Mouse (Mus musculus): ENCODE measurements at regions not wholly inside any gene's neighbourhood (a gene's known extent, or its start where the extent isn't known, plus 50 kb on each side); places are given as distances from the start of the nearest gene placed in this dataset.
A peak's percentile ranks its signal among the peaks of the same experiment; 100 is the strongest.

DNA sequence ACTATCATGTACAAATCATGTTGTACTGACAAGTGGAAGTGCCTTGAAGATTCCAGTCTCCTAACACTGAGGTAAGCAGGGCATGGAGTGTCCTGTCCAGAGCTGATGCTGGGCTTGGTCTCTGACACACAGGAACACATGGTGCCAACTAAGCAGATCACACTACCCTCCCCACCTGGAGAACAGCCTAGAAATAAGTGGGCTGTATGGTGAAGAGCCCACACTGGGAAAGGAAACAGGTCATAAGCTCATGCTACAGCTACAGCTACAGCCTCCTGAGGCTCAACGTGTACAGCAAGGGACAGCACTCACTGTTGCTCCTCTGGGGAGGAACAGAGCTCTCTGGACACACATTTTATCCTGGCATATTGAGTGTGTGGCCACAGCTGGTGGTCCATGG, 89.8 kb upstream of the Atp1a1 start:
- peak; percentile 15 for DNase-seq (ENCODE audit: low spot score)

DNA sequence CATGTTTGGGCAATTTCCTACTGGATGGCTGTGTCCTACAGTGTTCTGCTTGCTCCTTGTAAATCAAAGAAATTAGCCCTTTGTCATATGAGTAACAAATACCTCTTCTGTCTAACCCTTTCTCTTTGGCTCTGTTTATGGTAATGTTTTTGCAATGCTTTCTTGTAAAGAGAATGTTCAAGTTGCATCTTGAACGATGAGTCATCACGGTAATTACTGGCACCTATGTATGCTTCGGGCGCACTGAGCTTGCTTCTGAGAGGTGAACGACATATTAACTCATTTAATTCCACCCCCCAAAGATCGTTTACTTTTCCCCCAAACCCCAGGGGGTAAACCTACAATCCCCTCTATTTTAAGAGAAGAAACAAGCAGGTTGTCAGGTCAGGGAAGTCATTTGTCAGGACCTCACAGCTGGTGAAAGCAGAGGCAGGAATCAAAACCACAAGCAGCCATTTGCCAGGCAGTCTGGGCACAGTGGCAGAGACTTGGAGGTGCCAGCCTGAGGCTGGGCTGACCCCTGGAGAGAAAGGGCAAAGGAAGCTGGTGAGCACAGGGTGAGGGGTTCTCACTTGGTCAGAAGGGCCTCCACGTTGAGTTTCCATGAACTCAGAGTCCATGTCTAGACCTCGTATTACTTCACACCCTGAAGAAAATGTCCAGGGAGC, 87.6 kb upstream of the Atp1a1 start:
- no peak for DNase-seq (ENCODE audit: low spot score)

DNA sequence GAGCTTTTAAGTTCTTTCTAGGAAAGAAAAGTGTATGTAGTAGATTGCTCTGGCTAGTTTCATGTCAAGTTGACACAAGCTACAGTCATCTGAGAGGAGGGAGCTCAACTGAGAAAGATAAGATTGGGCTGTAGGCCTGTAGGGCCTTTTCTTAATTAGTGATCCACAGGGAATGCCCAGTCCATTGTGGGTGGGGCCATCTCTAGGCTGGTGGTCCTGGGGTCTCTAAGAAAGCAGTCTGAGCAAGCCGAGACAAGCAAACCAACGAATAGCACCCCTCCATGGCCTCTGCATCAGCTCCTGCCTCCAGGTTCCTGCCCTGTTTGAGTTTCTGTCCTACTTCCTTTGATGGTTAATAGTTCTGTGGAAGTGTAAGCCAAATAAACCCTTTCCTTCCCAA, 86.3 kb upstream of the Atp1a1 start:
- DNase-seq (ENCODE audit: low spot score): no peak

DNA sequence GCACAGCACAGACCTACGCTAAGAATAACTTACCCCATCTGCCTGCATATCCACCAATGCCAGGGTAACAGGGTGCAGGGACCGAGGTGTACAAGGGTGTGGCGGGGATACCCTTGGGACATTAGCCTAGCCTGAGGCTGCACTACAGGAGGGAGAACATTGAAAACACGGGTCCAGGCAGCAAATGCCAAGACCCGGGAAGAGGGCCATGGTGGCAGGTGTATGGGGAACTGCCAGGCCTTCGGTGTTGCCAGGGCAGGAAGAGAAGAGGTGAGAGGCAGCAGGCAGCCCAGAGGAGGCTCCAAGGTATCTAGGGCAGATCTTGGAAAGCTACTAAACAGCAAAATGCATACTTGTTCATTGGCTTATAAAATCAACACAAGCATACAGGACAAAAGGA, 85.7 kb upstream of the Atp1a1 start:
- DNase-seq (ENCODE audit: low spot score): no peak

DNA sequence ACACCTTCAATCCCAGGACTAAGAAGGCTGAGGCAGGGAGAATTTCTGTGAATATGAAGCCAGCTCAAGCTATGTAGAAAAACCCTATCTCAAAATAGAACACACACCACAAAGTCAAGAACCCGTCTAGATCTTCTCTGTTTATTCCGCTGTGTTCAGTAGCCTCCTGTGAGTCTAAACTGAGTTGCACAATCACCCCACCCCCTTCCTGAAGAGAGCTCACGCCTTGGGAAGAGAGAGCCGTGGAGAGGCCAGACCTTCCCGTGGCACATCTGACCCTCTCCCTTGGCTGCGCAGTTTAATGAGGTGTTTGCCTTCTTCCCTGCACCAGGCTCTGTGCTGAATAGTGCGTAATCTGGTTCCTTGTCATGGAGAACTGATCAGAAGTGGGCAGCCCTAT, 80.7 kb upstream of the Atp1a1 start:
- DNase-seq (ENCODE audit: low spot score): no peak

DNA sequence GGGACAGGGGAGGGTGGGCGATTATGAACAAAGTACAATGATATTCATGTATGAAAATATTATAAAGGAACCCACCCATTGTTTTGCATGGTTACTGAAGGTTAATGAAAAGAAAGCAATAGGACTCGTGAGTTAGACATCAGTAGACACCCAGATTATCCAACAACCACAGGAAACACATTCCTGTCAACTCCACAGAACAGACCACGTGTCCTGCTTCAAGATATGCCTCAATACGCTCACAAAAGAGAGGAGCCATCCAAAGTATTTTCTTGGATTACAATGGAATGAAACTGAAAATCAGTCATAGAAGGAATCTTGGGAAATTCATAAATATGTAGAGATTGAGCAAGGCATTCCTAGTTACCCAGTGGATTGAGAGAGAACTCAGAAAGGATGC, 68.5 kb upstream of the Atp1a1 start:
- DNase-seq (ENCODE audit: low spot score): no peak

DNA sequence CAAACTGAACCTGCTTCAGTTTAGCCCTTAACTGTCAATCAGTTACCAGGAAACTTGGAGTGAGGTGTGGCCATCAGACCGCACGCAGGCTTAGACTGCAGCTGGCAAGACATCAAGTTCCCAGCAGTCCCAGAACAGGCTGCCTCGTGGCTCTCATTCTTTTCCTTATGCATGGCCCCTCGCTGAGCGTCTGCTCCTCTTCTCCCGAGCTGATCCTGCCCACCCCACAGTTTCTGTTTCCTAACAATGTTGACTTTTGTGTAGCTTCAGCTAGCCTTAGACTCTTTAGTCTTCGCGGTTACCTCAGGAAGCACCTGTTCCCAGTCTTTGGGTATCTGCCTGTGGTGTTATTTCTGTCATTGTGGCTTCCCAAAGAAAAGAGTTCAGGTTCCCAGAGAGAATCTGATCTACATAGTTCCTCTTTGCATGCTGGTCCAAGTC, 66.1 kb upstream of the Atp1a1 start:
- peak; percentile 75 for DNase-seq (ENCODE audit: low spot score)

DNA sequence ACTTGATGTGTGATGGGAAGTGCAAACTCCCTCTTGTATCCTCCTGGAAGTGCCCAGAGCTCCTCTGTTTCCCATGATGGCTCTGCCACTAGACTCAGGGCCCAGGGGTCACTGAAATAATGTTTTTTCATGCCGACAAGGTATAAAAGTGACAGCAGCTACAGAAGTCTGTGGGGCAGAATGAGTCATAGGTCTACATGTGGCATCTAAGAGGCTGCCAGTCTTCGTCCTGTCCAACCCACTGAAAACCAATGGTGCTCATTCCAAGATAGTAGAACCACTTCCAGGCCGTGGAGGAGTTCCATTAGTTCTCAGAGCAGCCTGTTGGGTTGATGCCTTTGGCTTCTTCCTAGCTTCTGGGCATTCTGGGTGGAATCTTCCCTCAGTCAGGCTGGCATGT, 65.3 kb upstream of the Atp1a1 start:
- DNase-seq (ENCODE audit: low spot score): no peak

DNA sequence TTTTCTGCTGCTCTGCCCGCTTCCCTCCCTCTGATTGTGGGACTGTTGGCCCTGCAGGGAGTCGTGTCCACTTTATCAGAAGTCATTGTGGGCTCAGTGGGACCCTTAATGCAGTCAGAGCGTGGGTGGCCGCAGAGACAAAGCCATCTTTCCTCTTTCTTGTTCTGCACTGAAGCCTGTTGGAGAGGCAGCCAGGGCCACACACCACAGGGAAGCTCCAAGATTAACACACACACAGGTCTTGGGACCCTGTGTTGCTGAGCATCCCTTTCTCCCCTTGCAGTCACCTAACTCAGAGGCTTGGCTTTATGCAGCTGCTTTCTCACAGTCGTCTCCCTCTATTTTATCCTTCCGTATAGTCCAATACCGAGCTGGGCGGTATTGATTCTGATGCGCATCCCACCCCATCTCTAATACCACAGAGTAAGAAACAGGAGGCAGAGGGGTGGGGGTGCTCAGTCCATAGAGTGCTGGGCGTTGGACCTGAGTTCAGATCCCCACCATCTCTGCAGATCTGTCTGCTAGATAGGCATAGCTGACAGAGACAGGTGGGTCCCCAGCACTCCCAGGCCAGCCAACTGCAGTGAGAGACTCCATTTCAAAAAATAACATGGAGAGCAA, 63.4 kb upstream of the Atp1a1 start:
- no peak for DNase-seq (ENCODE audit: low spot score)

DNA sequence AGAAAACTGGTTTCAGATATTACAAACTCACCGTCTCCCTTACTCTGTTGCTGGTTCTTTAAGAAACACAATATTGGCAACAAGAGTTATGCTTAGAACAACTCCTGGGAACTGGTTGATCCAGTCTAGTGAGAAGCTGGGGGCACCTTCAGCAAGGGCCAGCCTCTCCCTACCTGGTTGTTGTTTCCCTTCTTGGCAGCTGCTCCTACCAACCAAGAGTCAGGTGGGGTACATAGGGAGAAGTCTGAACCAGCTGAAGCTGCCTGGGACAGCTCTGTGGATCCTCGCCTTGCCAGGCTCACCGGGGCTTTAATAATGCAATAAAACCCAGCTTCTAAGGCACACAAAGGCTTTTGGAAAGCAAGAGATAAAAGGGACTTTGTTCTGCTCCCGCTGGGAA, 62.7 kb upstream of the Atp1a1 start:
- DNase-seq (ENCODE audit: low spot score): no peak

DNA sequence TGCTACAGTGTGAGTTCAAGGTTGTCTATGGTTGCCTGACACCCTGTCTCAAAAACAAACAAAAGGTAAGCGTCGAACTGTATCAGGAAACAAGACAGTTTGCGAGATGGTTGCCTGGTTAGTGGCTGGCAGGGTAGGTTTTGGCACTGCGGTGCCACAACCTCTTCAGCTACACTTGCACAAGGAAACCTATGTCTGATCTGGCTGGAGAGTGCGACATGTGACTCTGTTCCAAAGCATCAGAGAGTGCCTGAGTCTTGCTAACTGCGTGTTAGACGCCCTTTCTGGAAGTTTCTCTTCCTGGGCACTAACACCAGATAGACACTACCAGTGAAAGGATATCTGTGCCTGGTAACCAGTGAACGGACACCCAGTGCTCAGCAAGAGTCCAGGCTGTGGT, 62.1 kb upstream of the Atp1a1 start:
- DNase-seq (ENCODE audit: low spot score): no peak

DNA sequence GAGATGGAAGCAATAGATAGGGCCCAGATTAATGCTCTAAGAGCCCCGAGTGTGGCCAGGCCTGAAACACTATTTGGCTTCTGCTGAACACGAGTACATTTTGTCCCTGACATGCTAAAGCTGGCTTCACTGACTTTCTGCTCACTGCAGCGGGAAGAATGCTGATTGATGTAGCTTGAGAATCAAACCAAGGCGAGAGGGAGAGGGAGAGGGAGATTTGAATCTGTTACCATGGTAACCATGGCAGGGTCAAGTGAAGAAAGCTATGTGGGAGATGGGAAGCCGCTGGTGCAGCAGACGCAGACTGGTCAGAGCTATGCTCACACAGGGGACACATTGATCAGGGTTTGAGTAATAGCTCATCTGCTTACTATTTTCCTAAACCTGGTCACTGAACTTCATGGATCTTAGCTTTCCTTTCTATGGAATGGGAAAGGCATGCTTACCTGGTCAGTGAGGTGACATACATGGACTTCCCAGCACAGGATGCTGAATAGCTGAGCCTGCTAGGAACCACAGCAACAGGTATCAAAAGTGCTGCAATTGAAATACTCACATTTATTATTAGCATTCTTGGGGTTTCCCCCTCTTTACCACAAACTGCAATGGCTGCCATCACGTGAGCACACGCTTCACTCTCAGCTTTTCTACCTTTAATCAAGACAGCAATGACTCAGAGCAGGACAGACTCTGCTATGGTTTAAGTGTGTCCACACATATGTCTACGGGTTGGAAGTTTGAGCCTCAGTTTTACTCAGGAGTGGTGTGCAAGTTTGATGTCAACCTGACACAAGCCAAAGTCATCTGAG, 56.9 kb upstream of the Atp1a1 start:
- no peak for DNase-seq (ENCODE audit: low spot score)

DNA sequence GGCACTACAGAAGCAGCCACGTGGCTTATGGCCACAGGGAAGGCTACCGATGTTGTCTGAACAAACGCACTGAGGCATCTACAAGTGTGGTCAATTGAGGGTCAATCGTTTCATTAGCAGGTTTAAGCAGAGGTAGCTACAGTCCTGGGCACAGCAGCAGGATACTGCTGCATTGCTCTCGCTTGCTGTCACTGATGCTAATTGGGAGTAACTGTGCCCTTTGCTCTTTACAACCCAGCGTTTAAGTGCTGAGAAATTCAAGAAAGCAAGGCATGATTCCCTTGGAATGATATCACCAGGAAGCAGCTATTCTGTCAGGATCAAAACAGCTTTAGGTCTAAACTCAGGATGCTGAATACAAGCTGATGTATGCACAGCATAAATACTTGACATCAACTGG, 56.2 kb upstream of the Atp1a1 start:
- no peak for DNase-seq (ENCODE audit: low spot score)

DNA sequence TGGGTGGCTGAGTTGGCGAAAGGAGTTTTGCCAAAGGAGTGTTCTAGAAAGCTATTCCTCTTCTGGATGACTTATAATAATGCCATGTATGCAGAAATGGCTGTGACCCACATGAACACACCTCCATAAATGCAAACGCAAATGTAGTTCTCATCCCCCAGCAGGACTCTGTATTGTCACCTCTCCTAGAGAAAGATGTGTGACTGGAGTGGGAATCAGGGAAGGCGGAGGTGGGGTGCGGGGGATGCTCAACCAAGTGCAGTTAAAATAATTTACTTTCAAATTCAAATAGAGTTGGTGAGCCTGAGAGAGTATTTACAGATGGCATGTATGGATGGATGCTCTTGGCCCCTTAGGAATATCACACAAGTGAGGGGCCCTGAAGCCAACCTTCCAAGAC, 55.7 kb upstream of the Atp1a1 start:
- no peak for DNase-seq (ENCODE audit: low spot score)

DNA sequence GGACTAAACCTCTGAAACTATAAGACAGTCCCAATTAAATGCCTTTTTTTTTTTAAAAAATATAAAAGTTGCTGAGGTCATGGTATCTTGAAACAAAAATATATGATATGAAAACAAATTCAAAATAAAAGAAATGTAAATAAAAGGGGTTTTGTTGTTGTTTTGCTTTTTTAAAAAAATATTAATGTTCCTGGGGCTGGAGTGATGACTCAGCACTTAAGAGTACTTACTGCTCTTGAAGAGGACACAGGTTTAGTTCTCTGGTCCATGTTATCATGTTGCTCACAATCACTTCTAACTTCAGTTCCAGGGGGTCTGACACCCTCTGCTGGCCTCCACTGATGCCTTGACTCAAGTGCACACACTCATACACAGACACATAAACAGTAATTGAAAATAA, 53.5 kb upstream of the Atp1a1 start:
- DNase-seq (ENCODE audit: low spot score): no peak

DNA sequence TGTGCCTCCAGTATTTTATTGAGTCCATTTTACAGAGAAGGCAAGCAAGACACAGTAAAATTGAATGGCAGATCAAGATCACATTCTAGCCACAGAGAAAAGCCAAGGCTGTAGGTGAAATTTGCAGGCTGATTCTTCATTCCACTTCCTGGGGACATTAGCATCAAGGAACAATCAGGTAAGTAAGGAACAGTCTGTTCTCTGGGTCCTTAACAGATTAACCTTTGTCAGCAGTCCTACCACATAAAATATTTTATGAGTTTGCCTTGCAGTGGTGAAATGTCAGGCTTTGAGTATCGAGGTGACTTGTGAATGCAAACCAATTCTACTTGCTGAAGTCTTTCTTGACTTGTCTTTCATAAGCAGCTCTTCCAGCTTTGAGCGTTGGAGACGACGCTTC, 50.2 kb upstream of the Atp1a1 start:
- no peak for DNase-seq (ENCODE audit: low spot score)

Data from thymus, postnatal 0 days (tissue).